Mouse (Mus musculus) G1E (cell line): Measurements from ENCODE around the gene Kank1.

Experiments
- CTCF ChIP-seq: IDR thresholded peaks from 2 replicates; pipeline ENCODE4 v1.5.1; 2012; ENCODE audit warnings: low read depth, low read length, inconsistent platforms, mixed read lengths
- GATA1 ChIP-seq: IDR thresholded peaks from 2 replicates; pipeline ENCODE4 v1.6.1; 2012; ENCODE audit warnings: borderline replicate concordance, low read length, inconsistent platforms, mixed read lengths
- GATA2 ChIP-seq: IDR thresholded peaks from 2 replicates; pipeline ENCODE4 v1.6.1; 2012; ENCODE audit warnings: low read depth, low read length, inconsistent platforms, borderline replicate concordance
- POLR2AphosphoS5 ChIP-seq: IDR thresholded peaks from 2 replicates; pipeline ENCODE4 v1.6.1; 2012; ENCODE audit warnings: low read depth, low read length, inconsistent platforms; ENCODE audit not compliant: insufficient replicate concordance
- TAL1 ChIP-seq: conservative IDR thresholded peaks from 2 replicates; pipeline ENCODE4 v1.6.1; 2012; ENCODE audit warnings: low read depth, low read length, inconsistent platforms, mixed read lengths

DNA sequence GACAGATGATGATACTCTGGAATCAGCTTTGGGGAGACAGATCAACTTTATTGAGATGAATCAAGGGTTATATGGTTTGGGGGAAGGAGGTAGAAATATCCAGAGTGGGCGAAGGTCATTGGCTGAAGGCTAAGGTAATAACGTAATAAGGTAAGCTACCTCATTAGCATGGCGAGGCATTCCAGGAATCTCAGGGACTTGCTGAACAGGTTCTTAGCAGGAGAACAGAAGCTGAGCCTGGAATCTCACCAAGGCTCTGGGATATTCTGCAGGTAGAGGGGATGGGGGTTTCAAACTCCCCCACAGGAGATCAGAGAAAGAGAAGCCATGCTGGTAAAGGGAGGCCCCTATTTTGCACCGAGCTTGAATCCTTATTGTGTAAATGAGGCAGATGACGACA is 60.5 kb downstream of the Kank1 start:
- no peak for TF ChIP-seq CTCF
- no peak for TF ChIP-seq POLR2AphosphoS5
- no peak for TF ChIP-seq TAL1
- TF ChIP-seq GATA1: no peak
- TF ChIP-seq GATA2: no peak
